Mouse (Mus musculus) intestine, postnatal 0 days (tissue): ENCODE results near the gene Catsper2. TPM values are rescaled to one million over a fixed set of nuclear protein-coding genes. Genes with fewer than 3 reads are reported as not detected.

Experiments
- ATAC-seq: fragments of 200-750 bp; cut with Nextera tagmentation; 2 replicates; pipeline ENCODE4 v1.8.0; 2017; ENCODE audit warnings: mild to moderate bottlenecking, moderate TSS enrichment, moderate library complexity
- H3K27ac ChIP-seq: fragments of 300-500 bp; sonication (generic); 2 replicates; pipeline ENCODE4 v1.5.1; 2014; ENCODE audit warnings: mild to moderate bottlenecking, low read depth, low read length, moderate library complexity
- H3K27me3 ChIP-seq: fragments of 300-500 bp; sonication (generic); replicated peaks from 2 replicates; pipeline ENCODE4 v1.6.1; 2014; ENCODE audit warnings: low read length, mixed read lengths; ENCODE audit not compliant: control insufficient read depth, insufficient read depth
- H3K36me3 ChIP-seq: fragments of 300-500 bp; sonication (generic); 2 replicates; pipeline ENCODE4 v1.6.1; 2014; ENCODE audit warnings: mild to moderate bottlenecking, moderate library complexity; ENCODE audit not compliant: control insufficient read depth, insufficient read depth
- H3K4me1 ChIP-seq: fragments of 300-500 bp; sonication (generic); replicated peaks from 2 replicates; pipeline ENCODE4 v1.6.1; 2014; ENCODE audit warnings: antibody characterized with exemption, low read length, mixed read lengths; ENCODE audit not compliant: control insufficient read depth, insufficient read depth
- H3K4me2 ChIP-seq: fragments of 300-500 bp; sonication (generic); replicated peaks from 2 replicates; pipeline ENCODE4 v1.6.1; 2014; ENCODE audit warnings: low read depth, mild to moderate bottlenecking, moderate library complexity
- H3K4me3 ChIP-seq: fragments of 300-500 bp; sonication (generic); 2 replicates; pipeline ENCODE4 v1.5.1; 2014; ENCODE audit warnings: low read depth, low read length
- H3K9ac ChIP-seq: fragments of 300-500 bp; sonication (generic); 2 replicates; pipeline ENCODE4 v1.6.1; 2014; ENCODE audit warnings: mild to moderate bottlenecking, low read depth, low read length
- H3K9me3 ChIP-seq: fragments of 300-500 bp; sonication (generic); 2 replicates; pipeline ENCODE4 v1.6.1; 2016; ENCODE audit warnings: mixed run types; ENCODE audit not compliant: control insufficient read depth
- CTCF ChIP-seq: sonication (generic); IDR thresholded peaks from 2 replicates; pipeline ENCODE4 v1.5.1; 2016; ENCODE audit warnings: low read depth, mild to moderate bottlenecking, control low read depth, antibody characterized with exemption, moderate library complexity
- whole genome bisulfite sequencing: fragments of 180-500 bp; shearing (Covaris S2); extraction: QIAGEN DNeasy Blood & Tissue Kit; methylation state at CpG from one replicate; pipeline ENCODE4 v1.1.7; 2014; 5-methylcytosine and 5-hydroxymethylcytosine counted together
- microRNA-seq: library from miRNA; unstranded; fragments of <30 nt; microRNA quantifications from one replicate; pipeline ENCODE4, GENCODE M21; 2016
- polyA plus RNA-seq: library from polyadenylated mRNA; unstranded; fragments of >200 nt; fragmentation: Nextera tagmentation; extraction: Ambion mirVana; gene quantifications from 2 replicates; pipeline ENCODE4 v1.2.1, GENCODE M21; 2015

Catsper2 gene
- polyA plus RNA-seq, 1 experiment from 2014 or later, result 1.6 TPM

DNA sequence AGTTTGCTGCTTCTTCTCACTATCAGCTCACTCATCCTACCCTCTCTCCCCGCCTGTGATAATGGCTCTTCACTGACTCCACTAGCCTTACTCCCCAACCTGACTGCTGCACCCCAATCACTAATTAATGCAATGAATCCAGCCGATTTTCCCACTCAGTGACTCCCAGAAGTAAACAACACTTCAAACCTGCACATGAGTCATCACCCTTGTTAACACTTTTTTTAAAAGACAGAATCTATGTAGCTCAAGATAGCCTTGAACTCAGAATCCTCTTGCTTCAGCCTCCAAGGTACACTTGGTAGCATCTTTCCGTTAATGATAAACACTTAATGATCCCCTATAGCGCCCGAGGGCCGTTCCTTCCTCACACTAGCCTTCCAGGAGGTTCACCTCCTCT, 59.2 kb downstream of the Catsper2 start:
- no peaks in the 10 kb centered on the region for H3K27me3 ChIP-seq
- WGBS, result 2% methylated on average over 6 of the region's 6 CpGs
- peak overlapping the region; percentile 77 for H3K4me3 ChIP-seq
- no peak for TF ChIP-seq CTCF
- H3K9ac ChIP-seq, result peak overlapping the region; percentile 48
- H3K4me1 ChIP-seq, result peaks cover 5% of the 10 kb centered on the region; the same call in 1 of the 2 replicates
- no peaks in the 10 kb centered on the region for H3K9me3 ChIP-seq
- H3K36me3 ChIP-seq, result peaks cover 12% of the 10 kb centered on the region; the same call in 1 of the 2 replicates
- no peak for ATAC-seq
- peak overlapping the region; percentile 42; the same call in 1 of the 2 replicates for H3K27ac ChIP-seq
- H3K4me2 ChIP-seq, result peak overlapping the region; percentile 94

DNA sequence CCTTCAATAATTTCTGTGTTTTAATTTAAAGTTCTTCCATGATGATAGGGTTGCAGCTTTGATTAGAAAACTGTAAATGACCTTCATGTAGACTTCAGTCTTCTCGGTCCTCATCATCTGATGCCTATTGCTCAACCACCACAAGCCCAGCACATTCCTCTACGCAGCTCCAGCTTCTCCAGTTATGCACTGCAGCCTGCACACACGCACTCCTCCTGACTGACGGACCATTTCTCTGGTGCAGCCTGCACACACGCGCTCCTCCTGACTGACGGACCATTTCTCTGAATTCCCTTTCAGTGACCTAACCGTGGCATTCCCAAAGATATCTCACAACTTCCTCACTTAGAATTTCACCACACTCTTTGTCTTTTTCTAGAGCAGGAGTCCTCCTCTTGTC, 60.4 kb downstream of the Catsper2 start:
- ATAC-seq, result no peak
- WGBS, result 45% methylated on average over 8 of the region's 8 CpGs
- no peak for TF ChIP-seq CTCF
- no peak overlapping the region for H3K27ac ChIP-seq
- H3K4me2 ChIP-seq, result peak overlapping the region; percentile 94; the same call in 1 of the 2 replicates
- H3K27me3 ChIP-seq, result no peaks in the 10 kb centered on the region
- H3K36me3 ChIP-seq, result peaks cover 16% of the 10 kb centered on the region; the same call in 1 of the 2 replicates
- H3K4me1 ChIP-seq, result peaks cover 5% of the 10 kb centered on the region; the same call in 1 of the 2 replicates
- H3K4me3 ChIP-seq, result no peak overlapping the region
- H3K9me3 ChIP-seq, result no peaks in the 10 kb centered on the region
- no peak overlapping the region for H3K9ac ChIP-seq

Small RNA genes within 50 kb of the gene (microRNA-seq; reads per million reads assigned to microRNA genes)
- gene Gm22953, result not detected

Other genes starting within 250 kb of the Catsper2 start
- gene Tubgcp4, start 243.1 kb downstream of the Catsper2 start, polyA plus RNA-seq, result 12.3 and 14.4 TPM in 2 replicates
- gene Zscan29, start 242.7 kb downstream of the Catsper2 start, polyA plus RNA-seq, result 6.0 and 7.1 TPM in 2 replicates
- 5.8 and 6.6 TPM in 2 replicates for gene Trp53bp1, start 142.4 kb downstream of the Catsper2 start, polyA plus RNA-seq
- 1.0 and 1.3 TPM in 2 replicates for gene Map1a, start 124.2 kb downstream of the Catsper2 start, polyA plus RNA-seq
- gene Ppip5k1, start 58.4 kb downstream of the Catsper2 start, polyA plus RNA-seq, result 19.2 and 25.0 TPM in 2 replicates
- gene Ckmt1, start 56.1 kb downstream of the Catsper2 start, polyA plus RNA-seq, result 1,214 and 1,240 TPM in 2 replicates
- 0.01 and 0.05 TPM in 2 replicates for gene Strc, start 26.6 kb downstream of the Catsper2 start, polyA plus RNA-seq
- gene Pdia3, start within 50 bp of the Catsper2 start, polyA plus RNA-seq, result 325 and 353 TPM in 2 replicates
- 1.9 and 2.6 TPM in 2 replicates for gene Ell3, start 30.5 kb upstream of the Catsper2 start, polyA plus RNA-seq
- 608 and 648 TPM in 2 replicates for gene Serf2, start 35.4 kb upstream of the Catsper2 start, polyA plus RNA-seq
- gene Hypk, start 39.5 kb upstream of the Catsper2 start, polyA plus RNA-seq, result 61.6 and 65.1 TPM in 2 replicates
- gene Serinc4, start 43.0 kb upstream of the Catsper2 start, polyA plus RNA-seq, result 0.05 TPM in 1 of 2 replicates, not detected in the other
- 25.5 and 26.7 TPM in 2 replicates for gene Mfap1b, start 60.3 kb upstream of the Catsper2 start, polyA plus RNA-seq
- gene Mfap1a, start 92.9 kb upstream of the Catsper2 start, polyA plus RNA-seq, result 10.1 and 11.8 TPM in 2 replicates
- gene Wdr76, start 92.9 kb upstream of the Catsper2 start, polyA plus RNA-seq, result 3.5 and 3.6 TPM in 2 replicates